Mouse (Mus musculus): ENCODE data around the gene Arpc5l. TPM values are rescaled to one million over a fixed set of nuclear protein-coding genes. Genes with fewer than 3 reads are reported as not detected.

The Arpc5l gene
- polyA plus RNA-seq, 1 experiment: 121 TPM

DNA sequence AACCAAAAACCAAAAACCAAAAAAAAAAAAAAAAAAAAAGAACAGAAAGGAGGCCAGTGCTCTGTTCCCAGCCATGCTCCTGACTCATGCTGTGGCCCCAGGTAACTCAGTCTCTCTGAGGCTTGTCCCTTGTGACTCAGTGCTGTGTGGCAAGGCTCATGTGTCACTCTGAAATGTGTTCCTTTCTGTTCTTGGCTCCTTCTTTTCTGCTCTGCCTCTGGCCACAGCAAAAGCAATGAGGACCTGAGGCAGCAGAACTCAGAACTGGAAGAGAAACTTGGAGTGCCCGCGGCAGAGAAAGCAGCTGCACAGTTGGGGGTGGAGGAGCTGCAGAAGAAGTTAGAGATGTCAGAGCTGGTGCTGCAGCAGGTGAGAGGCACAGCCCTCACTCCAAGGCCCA, 31.0 kb upstream of the Arpc5l start:
- 13% methylated on average over 2 of the region's 2 CpGs for WGBS
- H3K27me3 ChIP-seq (ENCODE audit: control insufficient read depth, insufficient read depth, low read length): no peaks in the 10 kb centered on the region
- TF ChIP-seq POLR2A (IDR thresholded peaks at IDR 0.05; ENCODE audit: borderline replicate concordance, insufficient read depth, low read length) (no peak), CTCF (IDR thresholded peaks at IDR 0.05; ENCODE audit: borderline replicate concordance, insufficient read depth, low read depth, low read length) (no peak)
- H3K4me3 ChIP-seq (replicated peaks; ENCODE audit: insufficient read depth, low read depth, low read length): no peak overlapping the region
- no peak for DNase-seq
- H3K27ac ChIP-seq (ENCODE audit: insufficient read depth, low read length): no peak overlapping the region
- H3K4me1 ChIP-seq (ENCODE audit: control insufficient read depth, insufficient read depth, low read length): no peaks in the 10 kb centered on the region

DNA sequence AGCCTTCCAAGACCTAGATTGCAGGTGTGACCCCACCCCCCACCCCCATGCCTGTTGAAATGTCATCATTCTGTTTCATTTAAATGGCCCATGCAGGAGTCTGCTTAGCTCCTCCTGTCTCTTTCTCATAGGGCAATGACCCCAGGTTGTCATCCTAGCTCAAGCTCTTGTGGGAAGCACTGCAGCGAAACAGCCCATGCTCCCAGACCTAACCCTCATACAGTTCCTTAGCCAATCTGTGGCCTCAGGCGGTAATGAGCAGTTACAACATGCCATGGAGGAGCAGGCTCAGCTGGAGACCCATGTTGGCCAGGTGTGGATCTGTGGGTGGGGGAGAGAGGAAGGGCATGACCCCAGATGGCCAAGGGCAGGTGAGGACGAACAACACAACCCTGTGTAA, 30.0 kb upstream of the Arpc5l start:
- Histone ChIP-seq H3K4me3 (replicated peaks; ENCODE audit: insufficient read depth, low read depth, low read length) (no peak overlapping the region), H3K27ac (ENCODE audit: insufficient read depth, low read length) (no peak overlapping the region), H3K27me3 (ENCODE audit: control insufficient read depth, insufficient read depth, low read length) (no peaks in the 10 kb centered on the region), H3K4me1 (ENCODE audit: control insufficient read depth, insufficient read depth, low read length) (no peaks in the 10 kb centered on the region)
- no peak for TF ChIP-seq POLR2A (IDR thresholded peaks at IDR 0.05; ENCODE audit: borderline replicate concordance, insufficient read depth, low read length)
- no peak for TF ChIP-seq CTCF (IDR thresholded peaks at IDR 0.05; ENCODE audit: borderline replicate concordance, insufficient read depth, low read depth, low read length)
- WGBS: 87% methylated on average over 3 of the region's 3 CpGs
- no peak for DNase-seq

DNA sequence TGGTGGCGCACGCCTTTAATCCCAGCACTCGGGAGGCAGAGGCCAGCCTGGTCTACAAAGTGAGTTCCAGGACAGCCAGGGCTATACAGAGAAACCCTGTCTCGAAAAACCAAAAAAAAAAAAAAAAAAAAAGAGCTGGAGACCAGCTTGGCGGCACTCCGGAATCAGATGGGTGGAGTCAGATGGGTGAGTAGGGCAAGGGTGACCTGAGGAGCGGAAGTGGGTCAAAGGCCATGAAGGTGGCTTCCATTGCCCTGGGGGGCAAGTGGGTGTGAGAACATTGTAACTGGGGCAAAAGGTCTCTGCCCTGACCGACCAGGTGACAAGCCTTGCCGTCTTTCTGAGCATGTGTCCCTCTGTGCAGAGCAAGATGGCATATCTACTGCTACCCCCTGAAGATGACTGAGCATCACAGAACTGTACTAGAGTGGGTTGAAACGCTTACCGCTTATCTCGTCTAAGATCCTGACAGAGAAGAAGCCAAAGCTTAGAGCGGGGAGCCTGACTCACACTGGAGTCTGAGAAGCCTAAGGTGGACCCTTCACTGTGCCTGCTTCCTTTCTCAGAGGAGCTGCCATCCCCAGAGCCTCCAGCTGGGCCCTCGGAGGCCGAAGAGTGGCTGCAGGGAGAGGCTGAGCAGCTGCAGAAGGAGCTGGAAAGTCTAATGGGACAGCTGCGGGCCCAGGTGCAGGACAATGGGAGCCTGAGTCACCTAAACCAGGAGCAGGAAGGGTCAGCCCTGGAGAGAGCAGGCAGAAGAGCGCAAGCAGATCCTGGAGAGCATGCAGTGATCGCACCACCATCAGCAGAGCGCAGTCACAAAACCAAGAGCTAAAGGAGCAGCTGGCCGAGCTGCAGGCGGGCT, 29.0 kb upstream of the Arpc5l start:
- TF ChIP-seq POLR2A (IDR thresholded peaks at IDR 0.05; ENCODE audit: borderline replicate concordance, insufficient read depth, low read length): no peak
- TF ChIP-seq CTCF (IDR thresholded peaks at IDR 0.05; ENCODE audit: borderline replicate concordance, insufficient read depth, low read depth, low read length): no peak
- H3K4me1 ChIP-seq (ENCODE audit: control insufficient read depth, insufficient read depth, low read length): no peaks in the 10 kb centered on the region

DNA sequence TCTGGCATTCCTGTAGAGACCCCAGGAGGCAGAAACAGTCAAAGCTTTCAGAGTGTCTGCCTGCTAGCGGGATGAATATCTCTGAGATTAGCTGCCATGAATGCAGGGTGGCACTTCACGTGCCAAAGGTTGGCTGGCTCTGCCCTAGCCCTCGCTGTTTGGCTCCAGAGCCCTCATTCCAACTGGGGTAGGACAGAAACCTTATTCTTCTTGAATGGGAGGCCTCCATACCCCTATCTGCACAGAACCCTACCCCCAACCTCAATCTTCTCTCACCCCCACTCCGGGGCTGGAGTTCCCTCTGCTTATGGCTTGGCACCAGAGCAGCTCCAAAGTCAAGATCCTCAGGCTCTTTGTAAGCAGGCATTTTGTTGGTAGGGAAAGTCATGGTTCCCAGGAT, 27.3 kb upstream of the Arpc5l start:
- Histone ChIP-seq H3K4me3 (replicated peaks; ENCODE audit: insufficient read depth, low read depth, low read length) (no peak overlapping the region), H3K27ac (ENCODE audit: insufficient read depth, low read length) (no peak overlapping the region), H3K4me1 (ENCODE audit: control insufficient read depth, insufficient read depth, low read length) (no peaks in the 10 kb centered on the region), H3K27me3 (ENCODE audit: control insufficient read depth, insufficient read depth, low read length) (no peaks in the 10 kb centered on the region)
- TF ChIP-seq CTCF (IDR thresholded peaks at IDR 0.05; ENCODE audit: borderline replicate concordance, insufficient read depth, low read depth, low read length): no peak
- TF ChIP-seq POLR2A (IDR thresholded peaks at IDR 0.05; ENCODE audit: borderline replicate concordance, insufficient read depth, low read length): no peak
- WGBS: 16% methylated on average over 4 of the region's 4 CpGs
- DNase-seq: no peak

More for the DNA sequence above, 29.0 kb upstream of the Arpc5l start:
- WGBS: 81% methylated on average over 21 of the region's 21 CpGs
- Histone ChIP-seq H3K27me3 (ENCODE audit: control insufficient read depth, insufficient read depth, low read length) (no peaks in the 10 kb centered on the region), H3K4me3 (replicated peaks; ENCODE audit: insufficient read depth, low read depth, low read length) (no peak overlapping the region), H3K27ac (ENCODE audit: insufficient read depth, low read length) (no peak overlapping the region)
- DNase-seq: no peak

DNA sequence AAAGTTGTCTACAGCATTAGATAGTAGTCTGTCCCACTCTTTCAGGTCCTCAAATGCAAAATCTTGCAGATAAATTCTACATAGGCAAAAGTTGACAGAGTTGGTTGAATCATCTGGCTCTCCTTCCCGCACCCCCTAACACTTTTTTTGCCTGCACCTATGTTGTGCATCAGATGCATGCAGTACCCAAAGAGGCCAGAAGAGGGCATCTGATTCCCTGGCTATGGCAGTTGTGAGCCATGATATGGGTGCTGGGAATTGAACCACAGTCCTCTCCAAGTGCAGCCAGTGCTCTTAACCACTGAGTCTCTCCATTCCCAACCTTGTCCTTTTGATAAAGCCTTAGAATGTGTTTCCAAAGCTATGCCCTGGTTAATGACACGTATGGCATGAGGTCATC, 21.7 kb upstream of the Arpc5l start:
- H3K27me3 ChIP-seq (ENCODE audit: control insufficient read depth, insufficient read depth, low read length): no peaks in the 10 kb centered on the region; the same call in 1 of the 2 replicates
- TF ChIP-seq CTCF (IDR thresholded peaks at IDR 0.05; ENCODE audit: borderline replicate concordance, insufficient read depth, low read depth, low read length): no peak
- TF ChIP-seq POLR2A (IDR thresholded peaks at IDR 0.05; ENCODE audit: borderline replicate concordance, insufficient read depth, low read length): no peak
- no peak overlapping the region for H3K27ac ChIP-seq (ENCODE audit: insufficient read depth, low read length)
- H3K4me1 ChIP-seq (ENCODE audit: control insufficient read depth, insufficient read depth, low read length): peaks cover 3% of the 10 kb centered on the region; the same call in 1 of the 2 replicates
- H3K4me3 ChIP-seq (replicated peaks; ENCODE audit: insufficient read depth, low read depth, low read length): no peak overlapping the region
- DNase-seq: no peak
- WGBS: 94% methylated on average over 2 of the region's 2 CpGs

DNA sequence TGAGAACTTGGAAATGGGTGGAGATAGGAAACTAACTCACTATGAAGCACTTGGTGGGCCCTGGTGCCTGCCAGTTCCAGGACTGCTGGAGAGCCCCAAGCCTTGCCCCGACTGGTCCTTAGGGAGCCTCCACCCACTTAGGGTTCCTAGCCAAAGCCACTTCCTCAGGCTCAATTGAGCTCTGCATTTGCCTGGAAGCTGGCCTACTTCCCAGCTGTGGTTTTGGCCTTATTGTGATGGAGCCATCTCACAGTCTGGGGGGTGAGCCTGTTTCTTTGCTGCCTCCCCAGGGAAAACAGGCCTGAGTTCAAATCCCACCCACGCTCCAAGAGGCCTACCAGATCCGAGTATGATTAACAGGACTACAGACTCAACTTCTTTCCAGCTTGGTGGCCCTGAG, 18.6 kb upstream of the Arpc5l start:
- no peak overlapping the region for H3K4me3 ChIP-seq (replicated peaks; ENCODE audit: insufficient read depth, low read depth, low read length)
- H3K27me3 ChIP-seq (ENCODE audit: control insufficient read depth, insufficient read depth, low read length): no peaks in the 10 kb centered on the region; the same call in 1 of the 2 replicates
- 28% methylated on average over 3 of the region's 3 CpGs for WGBS
- DNase-seq: no peak
- no peak overlapping the region for H3K27ac ChIP-seq (ENCODE audit: insufficient read depth, low read length)
- peaks cover 3% of the 10 kb centered on the region; the same call in 1 of the 2 replicates for H3K4me1 ChIP-seq (ENCODE audit: control insufficient read depth, insufficient read depth, low read length)
- TF ChIP-seq POLR2A (IDR thresholded peaks at IDR 0.05; ENCODE audit: borderline replicate concordance, insufficient read depth, low read length): no peak
- TF ChIP-seq CTCF (IDR thresholded peaks at IDR 0.05; ENCODE audit: borderline replicate concordance, insufficient read depth, low read depth, low read length): no peak

DNA sequence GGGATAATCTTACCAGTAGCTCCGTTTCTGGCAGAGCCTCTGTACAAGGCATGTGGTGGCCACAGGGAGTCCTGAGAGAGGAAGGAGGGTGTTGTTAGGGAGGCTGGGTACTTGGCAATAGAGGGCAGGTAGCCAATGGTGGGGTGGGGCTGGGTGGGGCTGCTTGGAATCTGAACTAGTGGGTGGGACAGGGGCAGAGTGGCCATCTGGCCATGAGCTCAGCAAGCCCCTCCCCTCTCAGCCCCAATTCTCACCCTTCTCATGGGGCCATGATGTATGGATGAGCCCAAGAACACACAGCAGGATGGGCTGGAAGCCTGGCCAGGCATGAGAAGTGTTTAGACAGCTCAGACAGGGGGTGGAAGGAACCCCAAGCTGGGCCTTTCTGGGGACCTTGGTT, 17.8 kb upstream of the Arpc5l start:
- 8% methylated on average over 1 of the region's 1 CpGs for WGBS
- no peak overlapping the region for H3K27ac ChIP-seq (ENCODE audit: insufficient read depth, low read length)
- no peaks in the 10 kb centered on the region; the same call in 1 of the 2 replicates for H3K27me3 ChIP-seq (ENCODE audit: control insufficient read depth, insufficient read depth, low read length)
- H3K4me1 ChIP-seq (ENCODE audit: control insufficient read depth, insufficient read depth, low read length): peaks cover 3% of the 10 kb centered on the region; the same call in 1 of the 2 replicates
- no peak overlapping the region for H3K4me3 ChIP-seq (replicated peaks; ENCODE audit: insufficient read depth, low read depth, low read length)
- DNase-seq: no peak
- TF ChIP-seq POLR2A (IDR thresholded peaks at IDR 0.05; ENCODE audit: borderline replicate concordance, insufficient read depth, low read length) (no peak), CTCF (IDR thresholded peaks at IDR 0.05; ENCODE audit: borderline replicate concordance, insufficient read depth, low read depth, low read length) (no peak)
